ENCODE assay signal across 8 mouse cellular contexts in the genomic region with DNA sequence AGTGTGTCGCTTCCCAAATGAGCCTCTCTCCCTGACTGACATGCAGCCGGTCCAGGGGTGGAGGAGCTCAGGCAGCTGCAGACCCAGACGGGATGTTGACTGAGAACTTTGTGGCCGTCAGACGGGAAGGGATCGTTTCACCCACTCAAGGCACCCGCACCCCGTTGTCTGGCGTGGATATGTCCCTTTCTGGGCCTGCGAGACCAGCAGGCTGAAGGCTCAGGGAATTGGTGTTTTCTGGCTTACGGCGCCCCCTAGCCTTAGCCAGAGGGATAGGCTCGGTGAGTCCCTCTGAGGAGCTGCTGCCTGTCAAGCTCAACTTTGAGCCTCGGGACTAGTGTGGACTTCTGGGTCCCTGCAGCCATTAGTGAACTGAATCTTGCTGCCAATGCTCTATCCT. TPM values are rescaled to one million over a fixed set of nuclear protein-coding genes. Genes with fewer than 3 reads are reported as not detected.
A peak's percentile ranks its signal among the peaks of the same experiment; 100 is the strongest.
DNase-seq lines count a peak whose midpoint lies in the region; ATAC-seq and TF ChIP-seq lines count a peak whose summit lies in the region.

No protein-coding gene starts in this region.

- H3K4me1 ChIP-seq in embryonic facial prominence, embryonic 15.5 days: peaks cover 29% of the 10 kb centered on the region
- 0 out of 2 replicates have a peak, but pooled peaks cover 4% of the 10 kb centered on the region for H3K4me1 ChIP-seq in heart, embryonic 11.5 days (ENCODE audit: control insufficient read depth, insufficient read depth, low read length)
- peaks cover 15% of the 10 kb centered on the region for H3K4me1 ChIP-seq in kidney, embryonic 16.5 days (ENCODE audit: insufficient read depth, low read length)
- peaks cover 1% of the 10 kb centered on the region; the same call in 1 of the 2 replicates for H3K4me1 ChIP-seq in liver, adult 2 months (ENCODE audit: control insufficient read depth, insufficient read depth, low read length)
- H3K4me1 ChIP-seq in stomach, embryonic 14.5 days (ENCODE audit: control insufficient read depth, insufficient read depth, low read length): no peaks in the 10 kb centered on the region

- no peaks in the 10 kb centered on the region for H3K9me3 ChIP-seq in embryonic facial prominence, embryonic 15.5 days (replicated peaks)
- H3K9me3 ChIP-seq in heart, embryonic 11.5 days (replicated peaks; ENCODE audit: control insufficient read depth, low read length): no peaks in the 10 kb centered on the region
- H3K9me3 ChIP-seq in kidney, embryonic 16.5 days (ENCODE audit: low read length): no peaks in the 10 kb centered on the region
- H3K9me3 ChIP-seq in stomach, embryonic 14.5 days (ENCODE audit: control insufficient read depth, low read depth, low read length): no peaks in the 10 kb centered on the region

- H3K27me3 ChIP-seq in embryonic facial prominence, embryonic 15.5 days: peaks cover 6% of the 10 kb centered on the region; the same call in 1 of the 2 replicates
- peaks cover 12% of the 10 kb centered on the region for H3K27me3 ChIP-seq in heart, embryonic 11.5 days (ENCODE audit: control insufficient read depth, insufficient read depth, low read length)
- H3K27me3 ChIP-seq in kidney, embryonic 16.5 days (ENCODE audit: insufficient read depth, low read length): peaks cover 13% of the 10 kb centered on the region
- no peaks in the 10 kb centered on the region for H3K27me3 ChIP-seq in liver, adult 2 months (ENCODE audit: control insufficient read depth, insufficient read depth, low read length)
- H3K27me3 ChIP-seq in stomach, embryonic 14.5 days (ENCODE audit: control insufficient read depth, insufficient read depth, low read length): no peaks in the 10 kb centered on the region

- H3K36me3 ChIP-seq in embryonic facial prominence, embryonic 15.5 days: no peaks in the 10 kb centered on the region
- H3K36me3 ChIP-seq in heart, embryonic 11.5 days (ENCODE audit: control insufficient read depth, insufficient read depth, low read length): no peaks in the 10 kb centered on the region
- no peaks in the 10 kb centered on the region for H3K36me3 ChIP-seq in kidney, embryonic 16.5 days (ENCODE audit: insufficient read depth, low read length)
- H3K36me3 ChIP-seq in liver, adult 2 months (ENCODE audit: control insufficient read depth, insufficient read depth, low read length): no peaks in the 10 kb centered on the region
- no peaks in the 10 kb centered on the region for H3K36me3 ChIP-seq in stomach, embryonic 14.5 days (ENCODE audit: control insufficient read depth, insufficient read depth, low read length)

- 3% methylated on average over 14 of the region's 14 CpGs for WGBS in embryonic facial prominence, embryonic 15.5 days
- WGBS in heart, embryonic 11.5 days (ENCODE audit: insufficient replicate concordance): 5% methylated on average over 14 of the region's 14 CpGs
- 5% methylated on average over 14 of the region's 14 CpGs for WGBS in kidney, embryonic 16.5 days
- whole genome bisulfite sequencing in liver, adult 2 months: 7% methylated on average over 14 of the region's 14 CpGs
- WGBS in stomach, embryonic 14.5 days: 9% methylated on average over 14 of the region's 14 CpGs

- H3K4me2 ChIP-seq in embryonic facial prominence, embryonic 15.5 days (replicated peaks): peak overlapping the region; percentile 58
- H3K4me2 ChIP-seq in heart, embryonic 11.5 days: peak overlapping the region; percentile 62
- H3K4me2 ChIP-seq in kidney, embryonic 16.5 days (replicated peaks; ENCODE audit: low read depth, low read length): peak overlapping the region; percentile 35
- H3K4me2 ChIP-seq in stomach, embryonic 14.5 days (replicated peaks; ENCODE audit: low read depth, low read length): peak overlapping the region; percentile 29

- peak overlapping the region; percentile 86 for H3K27ac ChIP-seq in embryonic facial prominence, embryonic 15.5 days (replicated peaks)
- no peak overlapping the region for H3K27ac ChIP-seq in heart, embryonic 11.5 days (ENCODE audit: low read depth, low read length)
- H3K27ac ChIP-seq in kidney, embryonic 16.5 days (ENCODE audit: low read length): no peak overlapping the region
- H3K27ac ChIP-seq in liver, adult 2 months (replicated peaks; ENCODE audit: insufficient read depth, low read depth, low read length): no peak overlapping the region
- no peak overlapping the region for H3K27ac ChIP-seq in stomach, embryonic 14.5 days (ENCODE audit: low read length)

- no peaks in the 10 kb centered on the region for H3K79me2 ChIP-seq in liver, adult 2 months (ENCODE audit: control insufficient read depth, insufficient read depth, low read length)

- H3K9ac ChIP-seq in embryonic facial prominence, embryonic 15.5 days: no peak overlapping the region
- H3K9ac ChIP-seq in heart, embryonic 11.5 days (ENCODE audit: low read depth, low read length): no peak overlapping the region
- H3K9ac ChIP-seq in kidney, embryonic 16.5 days (replicated peaks; ENCODE audit: low read length): peak overlapping the region; percentile 45
- peak overlapping the region; percentile 45 for H3K9ac ChIP-seq in liver, adult 2 months (ENCODE audit: low read depth, low read length)
- no peak overlapping the region for H3K9ac ChIP-seq in stomach, embryonic 14.5 days (replicated peaks; ENCODE audit: low read depth, low read length)

- ATAC-seq in embryonic facial prominence, embryonic 15.5 days (ENCODE audit: insufficient number of reproducible peaks, low FRiP score, low TSS enrichment, low read depth): peak; percentile 64
- no peak for ATAC-seq in heart, embryonic 11.5 days (replicated peaks; ENCODE audit: insufficient number of reproducible peaks, low FRiP score, low TSS enrichment)
- ATAC-seq in kidney, embryonic 16.5 days (ENCODE audit: low FRiP score, low TSS enrichment): peak; percentile 16; the same call in 1 of the 2 replicates
- peak; percentile 35; the same call in 1 of the 2 replicates for ATAC-seq in stomach, embryonic 14.5 days (ENCODE audit: insufficient number of reproducible peaks, insufficient read depth, low FRiP score, low read depth)

- TF ChIP-seq POLR2A in liver, adult 2 months (IDR thresholded peaks at IDR 0.05; ENCODE audit: extremely low read depth, insufficient read depth, low read length): no peak

- peak; percentile 79 for DNase-seq in 3T3-L1 (ENCODE audit: low read depth, low spot score)
- peak; percentile 88 for DNase-seq in brain, adult 2 months (ENCODE audit: low read depth, low spot score)
- peak; percentile 40 for DNase-seq in liver, adult 2 months (ENCODE audit: extremely low read depth, low read depth, low spot score)
- peak; percentile 36 for DNase-seq in naive thymus-derived CD4-positive, alpha-beta T cell, adult 2 months (ENCODE audit: low read depth)

- peak overlapping the region; percentile 21 for H3K4me3 ChIP-seq in embryonic facial prominence, embryonic 15.5 days (replicated peaks)
- peak overlapping the region; percentile 20 for H3K4me3 ChIP-seq in heart, embryonic 11.5 days (ENCODE audit: low read depth, low read length)
- no peak overlapping the region for H3K4me3 ChIP-seq in kidney, embryonic 16.5 days (ENCODE audit: low read length)
- H3K4me3 ChIP-seq in liver, adult 2 months (ENCODE audit: insufficient read depth, low read depth, low read length): no peak overlapping the region
- H3K4me3 ChIP-seq in stomach, embryonic 14.5 days (ENCODE audit: low read depth, low read length): no peak overlapping the region

- peak; percentile 96 for TF ChIP-seq CTCF in liver, adult 2 months (IDR thresholded peaks at IDR 0.05; ENCODE audit: low read depth, low read length)

RNA-seq across cellular contexts. Expression of gene Timp3, which starts 4.1 kb away (rescaled TPM):
- polyA plus RNA-seq in embryonic facial prominence, embryonic 15.5 days (2015; fragmentation: Nextera tagmentation; extraction: Ambion mirVana): 81.4 and 82.5 TPM in 2 replicates
- 56.6 and 63.9 TPM in 2 replicates for polyA plus RNA-seq in heart, embryonic 11.5 days (2014; fragmentation: Nextera tagmentation; extraction: Ambion mirVana)
- 114 TPM in 2 replicates for polyA plus RNA-seq in kidney, embryonic 16.5 days (2015; fragmentation: Nextera tagmentation; extraction: Ambion mirVana)
- 12.8 and 17.6 TPM in 2 replicates for total RNA-seq in liver, adult 2 months (2014; rRNA removed)
- 5.2 and 5.6 TPM in 2 replicates for polyA plus RNA-seq in liver, adult 2 months (2012; rRNA removed)
- polyA plus RNA-seq in stomach, embryonic 14.5 days (2014; fragmentation: Nextera tagmentation; extraction: Ambion mirVana): 88.0 and 88.4 TPM in 2 replicates

Comparison
In these comparisons a context has a peak if more than half of its experiments do, and no peak if none do; other contexts are left out.
1. DNase-seq: peak in every context shown above with its lines; median percentile 88 in brain, adult 2 months; 79 in 3T3-L1; 40 in liver, adult 2 months; 36 in naive thymus-derived CD4-positive, alpha-beta T cell, adult 2 months.
2. H3K4me3 ChIP-seq: peak in embryonic facial prominence, embryonic 15.5 days (single experiment) and heart, embryonic 11.5 days (single experiment); none in kidney, embryonic 16.5 days (single experiment), liver, adult 2 months (single experiment) and stomach, embryonic 14.5 days (single experiment).
3. H3K9ac ChIP-seq: peak in kidney, embryonic 16.5 days (single experiment) and liver, adult 2 months (single experiment); none in embryonic facial prominence, embryonic 15.5 days (single experiment), heart, embryonic 11.5 days (single experiment) and stomach, embryonic 14.5 days (single experiment).
4. Peak in every context shown above with its lines, with median percentiles within 50 percentile points of each other: H3K4me2 ChIP-seq.